Mouse (Mus musculus) neural tube, embryonic 10.5 days (tissue): ENCODE measurements at regions not wholly inside any gene's neighbourhood (a gene's known extent, or its start where the extent isn't known, plus 50 kb on each side); places are given as distances from the start of the nearest gene placed in this dataset.
"Not testable (repeated sequence)": the region's sequence is repeated elsewhere in the genome, so short reads cannot be mapped to it uniquely, and the experiment has no call there.

Experiments
- DNase-seq: peaks from one replicate; pipeline ENCODE4 v3.0.0-alpha.2; 2017; ENCODE audit warnings: low spot score; ENCODE audit errors: extremely low spot score

DNA sequence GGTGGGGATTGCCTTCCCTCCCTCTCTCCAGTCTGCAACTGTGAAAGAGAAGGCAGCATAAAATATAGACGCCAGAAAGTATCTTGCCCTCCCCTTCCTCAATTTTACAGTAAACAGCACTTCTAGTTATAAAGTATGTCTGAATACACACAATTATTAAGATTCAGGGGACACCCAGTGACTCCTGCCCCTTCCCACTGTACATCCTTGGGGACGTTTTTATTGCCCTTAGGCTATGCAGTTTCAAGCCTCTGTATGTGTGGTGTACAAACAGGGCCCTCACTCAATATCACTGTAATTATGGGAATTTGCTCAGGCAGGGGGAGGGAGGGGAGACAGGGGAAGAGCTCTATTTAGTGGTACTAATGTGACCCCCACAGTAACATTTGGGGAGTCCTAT lies 519.6 kb upstream of the Sall1 start:
- DNase-seq = no peak

DNA sequence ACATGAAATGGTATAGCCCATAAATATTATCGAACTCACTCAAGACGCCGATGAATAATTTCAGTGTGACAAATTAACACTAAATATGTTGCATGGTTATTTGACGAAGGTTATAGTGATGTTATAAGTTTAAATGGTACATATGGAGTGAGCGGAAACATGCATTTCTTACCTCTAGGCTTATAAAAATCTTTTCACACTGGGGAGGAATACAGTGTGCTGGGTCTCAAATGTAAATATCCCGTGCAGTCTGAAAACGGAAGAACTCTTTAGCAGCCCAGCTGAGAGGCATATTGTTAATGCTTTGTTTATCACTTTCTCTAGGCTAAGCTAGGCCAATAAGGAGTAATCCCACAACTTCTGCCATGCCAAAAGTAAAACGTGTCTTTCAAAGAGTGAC lies 518.6 kb upstream of the Sall1 start:
- no peak for DNase-seq

DNA sequence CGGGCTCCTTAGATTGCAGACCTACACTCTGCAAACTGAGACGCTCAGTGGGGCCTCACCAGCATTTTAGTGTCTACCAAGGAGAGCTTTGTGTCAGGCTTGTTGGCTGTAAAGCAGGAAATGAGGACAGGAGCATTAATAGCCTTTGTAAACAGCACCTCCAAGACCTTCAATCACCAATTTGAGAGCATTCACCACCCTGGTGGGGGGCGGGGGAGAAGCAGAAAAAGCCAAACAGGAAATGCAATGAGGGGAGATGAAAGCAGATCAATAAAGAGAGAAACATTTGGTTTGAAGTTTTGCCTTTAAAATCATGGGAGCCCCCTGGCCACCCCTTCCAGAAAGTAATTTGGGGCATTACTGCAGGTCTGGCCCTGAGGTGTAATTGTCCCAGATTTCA lies 497.3 kb upstream of the Sall1 start:
- DNase-seq = no peak

DNA sequence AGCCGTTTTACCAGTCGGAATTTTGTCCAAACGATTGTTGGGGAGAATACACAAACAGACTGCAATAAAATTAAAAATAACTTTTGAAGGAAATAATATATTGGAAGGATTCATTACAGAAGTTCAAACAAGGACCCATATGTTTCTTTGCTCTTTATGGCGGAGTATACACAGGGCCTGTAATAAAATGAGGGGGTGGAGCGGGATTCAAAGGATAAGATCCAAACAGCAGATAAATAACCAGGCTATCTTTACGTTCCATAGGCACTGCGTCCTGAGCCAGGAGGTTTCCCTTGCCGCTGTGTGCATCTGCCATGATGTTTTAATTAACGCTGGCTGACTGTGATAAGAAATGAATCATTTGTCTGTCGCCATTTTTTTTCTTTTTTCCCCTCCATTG lies 490.6 kb upstream of the Sall1 start:
- no peak for DNase-seq

DNA sequence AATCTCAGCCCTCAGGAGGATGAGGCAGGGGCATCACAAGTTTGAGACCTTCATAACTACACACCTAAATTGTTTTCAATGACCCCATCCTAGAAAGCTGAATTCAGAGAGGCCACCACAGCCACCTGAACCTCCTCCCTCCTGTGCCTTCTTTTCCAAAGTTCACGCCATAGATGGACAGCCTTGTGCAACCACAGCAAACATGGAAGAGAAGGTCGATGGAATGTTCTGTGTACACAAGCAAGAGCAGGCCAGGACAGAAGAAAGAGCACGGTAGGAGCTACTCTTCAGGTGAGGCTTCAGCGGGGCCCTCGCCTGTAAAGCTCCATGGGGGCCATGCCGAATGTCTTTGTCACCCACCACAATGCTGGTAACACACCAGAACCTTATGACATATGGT lies 481.1 kb upstream of the Sall1 start:
- DNase-seq = no peak

DNA sequence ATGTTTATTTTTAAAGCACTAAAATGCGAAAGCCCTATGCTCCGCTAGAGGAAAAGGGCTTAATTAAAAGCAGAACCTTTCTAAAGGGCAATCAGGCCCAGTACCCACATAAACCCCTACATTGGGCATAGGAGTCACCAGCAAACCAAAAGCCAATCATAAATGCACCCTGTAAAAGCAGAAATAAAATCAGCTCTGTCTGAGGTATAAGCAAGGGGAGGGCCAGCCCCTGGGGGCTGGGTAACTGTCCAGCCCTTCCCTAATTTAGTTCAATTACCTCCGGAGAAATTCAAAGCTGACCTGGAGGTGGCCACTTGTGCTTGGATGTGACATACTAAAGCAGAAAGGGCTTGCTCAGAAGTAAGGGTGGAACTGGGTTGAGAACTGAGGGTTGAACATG lies 479.4 kb upstream of the Sall1 start:
- no peak for DNase-seq

DNA sequence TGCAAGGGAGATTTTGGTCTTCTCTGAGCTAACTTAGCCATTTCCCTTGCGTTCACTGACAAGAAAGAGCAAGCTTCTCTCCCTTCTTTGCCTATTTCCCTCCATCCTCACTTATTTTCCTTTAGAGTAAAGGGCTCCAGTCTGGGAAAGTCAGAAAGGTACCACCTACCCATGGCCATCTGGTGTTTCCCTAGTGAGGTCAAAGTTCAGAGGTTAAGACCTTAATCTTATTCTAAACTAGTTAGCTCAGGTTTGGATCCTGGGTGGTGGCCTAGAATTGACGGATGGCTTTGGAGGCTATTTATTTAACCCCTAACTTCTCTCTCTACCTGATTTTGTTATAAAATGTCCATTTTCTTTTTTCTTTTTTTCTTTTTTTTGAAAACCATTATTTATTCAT lies 472.6 kb upstream of the Sall1 start:
- no peak for DNase-seq

DNA sequence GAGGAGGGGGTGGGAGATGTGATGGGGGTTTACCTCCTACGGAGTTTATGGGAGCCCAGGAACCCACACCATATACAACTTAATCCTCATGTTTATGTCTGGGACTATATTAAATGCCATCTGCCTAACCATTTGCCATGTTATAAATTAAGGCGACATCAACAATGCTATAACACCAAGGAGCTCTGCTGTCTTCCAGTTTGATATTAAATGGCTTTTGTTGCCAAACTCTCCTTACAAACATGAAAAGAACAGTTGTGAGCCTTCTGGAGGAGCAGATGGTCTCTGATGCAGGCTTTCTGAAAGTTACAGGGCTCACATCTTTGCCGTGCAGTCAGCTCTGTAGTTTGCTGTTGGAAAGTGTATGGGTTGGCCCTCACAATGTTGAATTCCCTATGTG lies 470.3 kb upstream of the Sall1 start:
- DNase-seq = no peak

DNA sequence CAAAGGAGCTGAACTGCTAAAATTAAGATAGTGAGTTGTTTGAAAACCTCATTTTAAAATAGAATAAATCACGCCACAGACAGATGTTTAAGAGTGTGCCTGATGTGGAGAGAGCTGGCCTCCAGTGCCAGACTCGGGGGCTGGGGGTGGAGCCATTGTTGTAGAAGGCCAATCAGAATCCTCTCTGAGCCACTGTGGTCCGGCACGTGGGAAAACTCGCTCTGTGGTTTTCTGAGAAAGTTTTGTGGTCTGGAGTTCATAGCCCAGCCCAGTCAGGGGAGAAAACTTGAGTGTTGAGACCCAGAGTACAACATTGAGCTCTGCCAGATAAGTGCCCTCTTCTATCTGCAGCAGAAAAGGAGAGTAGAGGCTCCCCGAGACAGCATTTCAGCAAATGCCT lies 463.7 kb upstream of the Sall1 start:
- DNase-seq = no peak

DNA sequence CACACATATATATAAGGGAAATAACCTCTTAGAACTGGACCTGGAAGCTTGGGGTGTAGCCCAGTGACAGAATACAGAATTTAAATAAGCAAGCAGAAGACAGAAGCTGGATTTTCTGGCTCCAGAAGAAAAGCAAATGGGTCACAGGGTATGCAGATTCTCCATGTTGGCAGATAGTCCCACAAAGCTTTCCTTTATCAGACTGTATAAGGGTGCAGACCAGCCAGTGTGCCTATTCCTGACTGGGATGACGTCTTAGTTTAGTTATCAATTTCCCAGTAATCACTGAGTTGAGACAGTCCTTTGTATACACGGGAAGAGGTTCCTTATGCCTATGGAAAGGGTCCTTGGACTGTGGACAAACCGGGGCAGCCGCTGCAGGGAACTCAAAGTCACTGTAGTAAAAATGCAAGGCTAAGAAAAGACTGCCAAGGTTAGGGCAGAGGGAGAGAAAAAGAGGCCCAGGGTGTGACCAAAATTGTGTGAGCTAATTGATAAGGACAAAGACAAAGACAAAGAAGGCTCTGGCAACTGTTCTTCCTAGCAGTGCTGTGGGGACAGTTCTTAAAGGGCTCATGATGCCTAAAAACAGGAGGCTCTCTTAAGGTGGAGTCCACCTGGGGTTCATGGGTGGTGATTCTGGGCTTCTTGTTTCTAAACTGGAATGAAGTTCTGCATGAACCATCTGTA lies 459.7 kb upstream of the Sall1 start:
- DNase-seq = no peak

DNA sequence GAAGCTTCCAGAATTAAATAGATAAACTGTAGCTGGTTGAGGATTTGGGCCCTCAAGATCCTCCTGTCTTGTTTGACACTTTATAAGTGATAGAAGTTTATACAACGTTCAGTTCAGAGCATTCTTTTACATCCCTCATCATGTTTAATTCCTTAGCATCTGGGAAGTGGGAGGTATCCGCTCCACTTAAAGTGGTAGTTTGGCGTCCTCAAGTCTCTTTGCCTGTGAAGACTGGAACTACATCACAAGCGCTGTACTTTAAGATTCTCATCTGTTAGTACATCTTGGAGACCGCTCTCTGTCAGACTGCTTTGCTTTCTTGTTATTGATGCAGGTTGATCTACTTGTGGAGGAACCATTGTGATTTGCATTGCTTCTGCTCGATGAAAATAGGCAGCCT lies 459.1 kb upstream of the Sall1 start:
- no peak for DNase-seq

DNA sequence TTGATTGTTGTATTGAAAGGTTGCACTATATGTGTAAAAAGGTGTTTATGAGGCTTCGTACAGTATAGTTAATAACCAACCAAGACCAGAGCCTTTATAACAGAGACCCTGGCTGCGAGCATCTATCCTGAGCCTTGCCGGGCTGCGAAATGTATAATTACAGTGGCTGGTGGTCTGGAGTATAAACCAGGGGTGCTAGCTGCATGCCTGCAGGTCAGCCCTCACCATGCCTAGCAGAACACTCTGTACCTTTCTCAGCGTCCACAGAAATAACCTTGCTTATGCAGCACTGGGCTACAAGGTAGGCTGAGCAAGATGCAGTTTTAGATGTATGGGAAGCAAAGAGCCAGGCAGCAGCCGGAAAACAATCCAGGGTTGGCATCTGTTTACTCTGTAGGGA lies 457.8 kb upstream of the Sall1 start:
- no peak for DNase-seq

DNA sequence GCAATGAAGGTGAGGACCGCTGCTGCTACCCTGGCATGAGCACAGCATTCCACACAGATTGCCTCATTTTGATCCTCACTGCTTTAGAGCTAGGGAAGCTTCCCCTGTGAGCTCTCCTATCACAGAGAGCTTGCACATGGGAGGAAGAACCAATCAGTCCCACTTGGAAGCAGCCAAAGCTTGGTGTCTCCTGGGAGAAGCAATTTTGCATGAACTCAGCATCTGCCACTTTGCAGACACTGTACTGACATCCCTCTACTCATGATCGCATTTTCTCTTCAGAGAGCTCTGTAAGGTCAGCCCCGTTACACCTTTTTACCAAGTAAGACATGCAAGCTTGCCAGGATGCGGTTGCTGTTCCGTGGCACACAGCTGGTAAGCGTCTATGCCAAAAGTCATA lies 455.9 kb upstream of the Sall1 start:
- DNase-seq = no peak

DNA sequence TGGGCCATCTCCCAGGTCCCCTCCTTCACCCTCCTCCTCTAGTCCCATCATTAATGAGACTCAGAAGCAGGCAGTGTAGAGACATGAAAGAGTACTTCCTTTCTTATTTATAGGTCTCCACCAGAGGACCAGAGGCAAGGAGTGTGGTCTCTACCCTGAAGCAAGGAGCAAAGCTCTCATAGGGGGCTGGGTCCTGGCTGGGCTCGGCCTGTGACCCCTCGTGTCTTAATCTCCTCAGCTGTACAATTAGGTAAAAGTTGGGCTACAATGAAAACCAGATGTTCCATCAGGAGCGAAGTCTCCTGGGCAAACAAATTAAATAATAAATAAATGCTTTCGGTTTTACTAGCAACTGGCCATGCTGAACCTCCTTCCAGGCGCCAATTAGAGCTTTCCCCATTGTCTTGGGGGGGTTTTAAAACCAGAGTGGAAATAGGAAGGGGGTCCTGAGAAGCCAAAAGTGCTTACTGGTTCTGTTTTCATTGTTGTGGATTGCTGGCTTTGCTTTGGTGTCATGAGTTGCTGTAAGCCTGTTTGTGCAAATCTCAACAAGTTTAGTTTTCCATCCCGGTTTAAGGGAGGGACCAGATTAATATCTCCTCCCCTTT lies 454.2 kb upstream of the Sall1 start:
- no peak for DNase-seq

DNA sequence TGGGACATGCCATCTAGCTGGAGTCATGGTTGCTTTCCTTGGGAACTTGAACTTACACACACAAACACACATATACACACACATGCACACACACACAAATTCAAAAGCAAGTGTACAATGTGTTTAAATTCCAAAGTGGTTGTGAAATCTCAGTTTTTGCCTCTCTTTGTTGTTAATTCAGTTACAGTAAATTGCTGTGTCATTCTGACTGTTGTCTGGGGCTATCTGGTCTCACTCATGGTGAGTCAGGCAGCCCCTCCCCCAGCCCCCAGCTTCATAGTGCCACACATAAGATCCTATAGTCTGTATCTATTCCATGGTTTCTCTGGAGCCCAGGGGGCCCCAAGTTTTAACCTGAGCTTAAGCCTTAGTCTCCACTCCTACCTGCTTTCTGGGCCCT lies 448.4 kb upstream of the Sall1 start:
- DNase-seq = no peak

DNA sequence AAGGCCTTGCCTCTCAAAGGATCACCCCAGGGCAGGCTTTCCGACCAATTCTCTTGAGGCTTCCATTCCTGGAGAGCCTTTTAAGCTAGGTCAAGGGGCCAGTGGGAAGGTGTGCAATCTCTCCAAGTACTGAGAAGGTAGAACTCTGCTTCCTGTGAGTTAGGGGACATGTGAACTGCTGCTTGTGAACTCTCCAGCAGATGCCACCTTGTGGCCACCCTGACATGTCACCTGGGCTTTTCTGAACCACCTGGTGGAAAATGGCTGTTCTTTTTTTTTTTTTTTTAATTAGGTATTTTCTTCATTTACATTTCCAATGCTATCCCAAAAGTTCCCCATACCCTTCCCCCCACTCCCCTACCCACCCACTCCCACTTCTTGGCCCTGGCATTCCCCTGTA lies 438.5 kb upstream of the Sall1 start:
- DNase-seq = not testable (repeated sequence)

DNA sequence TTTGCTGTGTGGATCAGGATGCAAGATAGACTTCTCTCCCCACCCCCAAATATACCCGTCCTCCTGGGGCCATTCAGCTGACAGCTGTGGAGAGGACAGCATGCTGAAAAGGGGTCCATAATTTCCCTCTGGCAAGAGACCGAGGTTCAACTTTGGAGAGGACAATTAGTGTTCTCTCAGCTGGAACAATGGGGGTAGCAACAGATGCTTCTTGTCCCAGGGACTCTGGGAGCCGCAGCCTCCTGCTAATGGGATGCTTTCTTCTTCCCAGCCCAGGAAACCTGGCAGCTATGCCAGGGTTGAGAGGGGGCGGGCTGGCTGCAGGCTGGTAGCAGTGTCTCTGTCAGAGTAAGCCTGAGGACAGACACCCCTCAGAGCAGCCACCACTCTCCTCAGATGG lies 433.0 kb upstream of the Sall1 start:
- DNase-seq = no peak

DNA sequence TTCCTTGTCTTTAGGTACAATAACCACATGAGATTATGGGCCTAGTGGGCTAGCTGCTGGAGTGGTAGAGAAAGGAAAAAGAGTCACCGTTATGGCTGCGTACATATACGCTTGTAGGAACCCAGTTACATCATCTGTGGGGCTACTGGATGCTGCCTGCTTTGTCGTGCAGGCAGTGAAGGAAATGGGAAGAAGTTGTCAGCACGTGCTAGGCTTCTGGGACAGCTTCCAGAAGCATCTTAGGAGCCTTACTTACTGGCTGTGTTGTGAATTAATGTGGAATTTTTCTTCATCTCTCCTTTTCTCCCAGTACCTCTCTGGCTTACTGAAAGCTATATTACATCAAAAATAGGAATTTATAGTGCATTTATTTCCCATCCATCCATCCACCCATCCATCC lies 427.2 kb upstream of the Sall1 start:
- no peak for DNase-seq

DNA sequence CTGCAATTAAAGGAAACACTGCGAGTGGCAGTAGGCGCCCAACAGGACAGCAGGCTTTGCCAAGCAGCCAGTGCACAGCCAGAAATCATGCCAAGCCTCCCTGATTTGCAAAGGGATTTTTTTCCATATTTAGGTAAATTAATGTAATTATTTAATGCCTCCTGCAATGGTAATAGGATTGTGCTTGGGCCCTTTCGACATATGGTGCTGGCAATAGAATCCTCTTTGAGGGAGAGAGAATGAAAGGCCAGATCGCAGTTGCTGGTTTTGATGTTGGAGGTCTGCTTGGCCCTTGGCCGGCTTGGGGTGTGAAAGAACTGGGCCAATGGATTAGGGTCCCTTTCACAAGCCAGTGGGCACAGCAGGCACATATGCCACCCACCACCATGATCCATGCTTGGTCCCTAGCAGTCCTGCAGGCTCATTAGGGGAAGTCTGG lies 424.8 kb upstream of the Sall1 start:
- DNase-seq = no peak

DNA sequence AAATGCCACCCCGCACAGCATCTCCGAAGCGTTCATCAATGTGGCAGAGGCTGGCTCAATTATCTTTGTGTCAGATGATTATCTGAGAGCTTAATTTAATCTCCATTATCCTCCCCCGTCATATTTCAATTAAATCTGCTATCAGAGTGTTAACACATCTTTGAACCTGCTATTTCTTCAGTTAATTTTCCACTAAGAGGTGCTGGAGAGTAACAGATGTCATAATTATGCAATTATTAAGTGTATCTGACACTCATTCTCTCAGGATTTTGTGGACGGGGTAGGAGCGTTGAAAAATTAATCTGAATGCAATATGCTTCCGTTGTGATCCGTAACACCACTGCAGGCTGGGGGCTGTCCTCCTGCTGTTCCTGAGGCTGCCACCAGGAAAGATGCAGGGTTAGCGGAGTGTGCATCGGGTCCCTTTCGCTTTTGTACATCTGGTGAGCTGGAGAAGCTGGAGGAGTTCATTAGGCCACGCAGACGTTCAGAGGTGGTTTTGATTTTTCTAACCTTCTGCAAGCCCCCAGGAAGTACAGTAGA lies 421.3 kb upstream of the Sall1 start:
- no peak for DNase-seq

DNA sequence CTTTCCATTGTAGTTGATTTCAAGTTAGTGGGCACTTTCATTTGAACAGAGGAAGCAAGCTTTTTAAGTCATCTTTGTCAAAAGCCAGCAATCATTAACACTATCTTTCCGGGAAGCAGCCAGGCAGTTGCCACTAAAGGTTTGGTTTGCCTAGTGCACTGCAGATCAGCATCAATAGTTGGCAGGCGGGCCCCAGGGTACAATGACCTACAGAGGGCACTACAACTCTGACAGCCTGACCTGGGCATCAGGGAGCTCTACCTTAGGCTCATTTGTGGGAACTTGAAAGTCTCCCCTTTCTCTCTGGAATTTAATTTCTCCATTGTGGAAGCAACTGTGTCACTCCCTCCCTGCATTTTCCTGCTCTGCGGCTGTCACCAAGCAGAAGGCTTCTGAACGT lies 412.6 kb upstream of the Sall1 start:
- DNase-seq = no peak

DNA sequence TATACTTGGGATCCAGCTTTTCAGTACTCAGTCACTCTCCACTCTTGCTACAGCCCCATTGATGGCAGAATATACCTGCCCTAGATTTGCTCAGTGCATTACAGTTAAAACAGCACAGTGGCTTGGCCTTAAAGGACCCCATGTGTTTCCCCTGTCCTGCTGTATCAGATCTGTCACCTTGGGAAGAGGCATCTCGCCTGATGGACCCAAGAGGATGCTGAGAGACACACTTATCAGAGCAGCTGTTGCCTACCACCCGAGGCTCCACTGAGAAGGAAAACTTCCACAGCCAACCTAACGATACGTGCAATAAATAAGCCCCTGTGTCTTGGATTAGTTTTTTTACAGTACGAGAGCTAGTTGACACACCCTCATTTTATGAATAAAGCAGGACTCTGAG lies 411.8 kb upstream of the Sall1 start:
- no peak for DNase-seq

DNA sequence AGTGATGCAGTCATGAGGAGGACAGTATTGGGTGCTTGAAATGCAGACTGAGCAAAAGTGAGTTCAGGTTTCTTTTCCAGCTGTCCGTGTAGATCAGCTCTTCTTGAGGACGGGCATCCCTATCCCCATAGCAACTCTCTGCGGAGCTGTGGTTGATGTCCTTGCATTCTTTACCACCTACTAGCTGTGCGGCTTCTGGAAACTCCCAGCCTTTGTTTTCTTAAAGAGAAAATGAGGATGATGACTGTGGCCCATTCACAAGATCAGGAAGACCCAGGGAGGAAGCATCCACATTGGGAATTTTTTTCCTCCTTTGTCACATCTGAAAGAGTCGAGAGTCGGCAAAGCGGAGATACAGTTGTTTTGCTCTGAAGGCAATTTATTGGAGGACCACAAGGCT lies 410.2 kb upstream of the Sall1 start:
- DNase-seq = no peak
